In genomic region chr4:155891551-155892001, GRCm38 (mm10) we compare ENCODE assay signal across 8 mouse cellular contexts. TPM values are rescaled to one million over a fixed set of nuclear protein-coding genes. Genes with fewer than 3 reads are reported as not detected.
DNase-seq lines count a peak whose midpoint lies in the region; ATAC-seq lines count a peak whose summit lies in the region.

Gene Pusl1 (minus strand): TSS chr4:155891781.
Gene Acap3 (plus strand): TSS chr4:155891822.

- peak within 1 kb of the TSS; percentile 100 for H3K27ac ChIP-seq in hindbrain, embryonic 15.5 days (replicated peaks)

- no peaks in the 10 kb centered on the region for H3K27me3 ChIP-seq in hindbrain, embryonic 15.5 days

- ATAC-seq in hindbrain, embryonic 15.5 days (ENCODE audit: low FRiP score, low read depth): peak; percentile 86

- H3K36me3 ChIP-seq in hindbrain, embryonic 15.5 days: peaks cover 43% of the 10 kb centered on the region

- peak; percentile 96 for DNase-seq in R1 (ENCODE audit: low read depth, low spot score)
- peak; percentile 98 to 99 for DNase-seq in cerebellum, postnatal 25 days
- DNase-seq in frontal cortex, postnatal 36 days (ENCODE audit: low spot score in 2 of 2): peak; percentile 95 to 96
- peak; percentile 95 for DNase-seq in left cerebral cortex, adult 11 months (ENCODE audit: low spot score)
- DNase-seq in lung, postnatal 4 days: peak; percentile 97 to 98
- peak; percentile 92 for DNase-seq in retina, postnatal 7 days (ENCODE audit: low read depth, low spot score)
- peak; percentile 94 for DNase-seq in urinary bladder, adult 2 months (ENCODE audit: low spot score)

- H3K9me3 ChIP-seq in hindbrain, embryonic 15.5 days: no peaks in the 10 kb centered on the region

- peak within 1 kb of the TSS; percentile 95 for H3K9ac ChIP-seq in hindbrain, embryonic 15.5 days

- peaks cover 52% of the 10 kb centered on the region for H3K4me1 ChIP-seq in hindbrain, embryonic 15.5 days (replicated peaks)

- H3K4me3 ChIP-seq in hindbrain, embryonic 15.5 days: peak within 1 kb of the TSS; percentile 87

- under 1% methylated on average over 52 of the region's 52 CpGs for WGBS in hindbrain, embryonic 15.5 days

- peak within 1 kb of the TSS; percentile 99 for H3K4me2 ChIP-seq in hindbrain, embryonic 15.5 days

RNA-seq across cellular contexts. Expression of gene Pusl1, which starts in this region (rescaled TPM):
- polyA plus RNA-seq in hindbrain, embryonic 15.5 days (2015; fragmentation: Nextera tagmentation; extraction: Ambion mirVana): 58.5 and 62.9 TPM in 2 replicates
- 43.7 and 55.5 TPM in 2 replicates for polyA plus RNA-seq in urinary bladder, adult 2 months (2012; rRNA removed)

RNA-seq across cellular contexts. Expression of gene Acap3, which starts in this region (rescaled TPM):
- polyA plus RNA-seq in hindbrain, embryonic 15.5 days (2015; fragmentation: Nextera tagmentation; extraction: Ambion mirVana): 68.8 and 74.6 TPM in 2 replicates
- 23.7 and 29.2 TPM in 2 replicates for polyA plus RNA-seq in urinary bladder, adult 2 months (2012; rRNA removed)

Comparison
In these comparisons a context has a peak if more than half of its experiments do, and no peak if none do; other contexts are left out.
1. Peak in every context shown above with its lines: DNase-seq, ATAC-seq, H3K4me3 ChIP-seq and H3K27ac ChIP-seq.